Mouse (Mus musculus) heart, postnatal 0 days (tissue): ENCODE measurements around the gene Gif.

Experiments used
- CTCF ChIP-seq: IDR thresholded peaks from 2 replicates; pipeline ENCODE4 v1.5.1; 2016; ENCODE audit warnings: antibody characterized with exemption, control low read depth, low read depth
- EP300 ChIP-seq: IDR thresholded peaks from 2 replicates; pipeline ENCODE4 v1.6.1; 2016; ENCODE audit warnings: antibody characterized with exemption, low read depth

- TF ChIP-seq CTCF, result no peak
- no peak for TF ChIP-seq EP300
These were observed 34.9 kb upstream of the Gif start for GRCm38 (mm10) chr19:11712451-11712850.
